Mouse (Mus musculus) gastrocnemius, adult 18-20 months (tissue): ENCODE results near the gene Gm20662. TPM values are rescaled to one million over a fixed set of nuclear protein-coding genes. Genes with fewer than 3 reads are reported as not detected.
"Not testable (repeated sequence)": the region's sequence is repeated elsewhere in the genome, so short reads cannot be mapped to it uniquely, and the experiment has no call there.

Source experiments
- DNase-seq: peaks from one replicate; pipeline ENCODE4 v3.0.0; 2021; ENCODE audit warnings: low spot score
- total RNA-seq, 2 experiments: library from RNA; stranded (reverse); gene quantifications; 2 replicates each; pipeline ENCODE4 v1.2.3; 2021

The Gm20662 gene
- total RNA-seq, 2 experiments from 2014 or later, result not detected

GRCm38 (mm10) chr9:108003531-108003890 lies 7.4 kb downstream of the Gm20662 start:
- no peak for DNase-seq

GRCm38 (mm10) chr9:108008041-108008440 lies 11.9 kb downstream of the Gm20662 start:
- DNase-seq, result no peak

GRCm38 (mm10) chr9:108010385-108010784 lies 14.2 kb downstream of the Gm20662 start:
- DNase-seq, result no peak

DNA sequence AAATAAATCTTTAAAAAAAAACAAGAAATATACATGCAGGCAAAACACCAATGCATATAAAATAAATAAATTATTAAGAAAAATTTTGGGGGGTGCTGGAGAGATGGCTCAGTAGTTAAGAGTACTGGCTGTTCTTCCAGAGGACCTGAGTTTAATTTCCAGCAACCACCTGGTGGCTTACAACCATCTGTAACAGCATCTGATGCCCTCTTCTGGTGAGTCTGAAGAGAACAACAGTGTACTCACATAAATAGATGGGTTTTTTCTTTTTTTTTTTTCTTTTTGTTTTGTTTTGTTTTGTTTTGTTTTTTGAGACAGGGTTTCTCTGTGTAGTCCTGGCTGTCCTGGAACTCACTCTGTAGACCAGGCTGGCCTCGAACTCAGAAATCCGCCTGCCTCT lies 17.4 kb downstream of the Gm20662 start:
- not testable (repeated sequence) for DNase-seq

- no peak for DNase-seq
These were observed 21.0 kb downstream of the Gm20662 start for GRCm38 (mm10) chr9:108017127-108017526.

DNA sequence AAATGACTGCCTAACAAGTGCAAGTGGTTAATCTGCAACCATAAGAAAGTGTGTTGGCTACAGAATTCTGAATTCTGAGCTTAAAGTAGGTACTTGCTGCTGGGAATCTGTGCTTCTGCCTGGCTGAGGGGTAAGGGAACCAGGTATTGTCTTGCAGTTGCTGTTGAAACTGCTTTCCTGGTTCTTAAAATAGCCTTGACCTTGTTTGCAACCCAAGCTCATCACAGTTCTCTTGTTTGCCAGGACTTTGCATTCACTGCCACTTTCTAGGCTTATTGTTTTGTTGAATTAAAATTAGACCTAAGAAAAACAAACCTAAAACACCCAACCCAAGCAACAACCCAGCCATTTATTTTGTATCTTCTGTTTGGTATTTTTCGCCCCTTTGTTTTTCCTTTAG lies 24.6 kb downstream of the Gm20662 start:
- no peak for DNase-seq

- DNase-seq, result no peak
These were observed 27.1 kb downstream of the Gm20662 start for GRCm38 (mm10) chr9:108023216-108023615.

GRCm38 (mm10) chr9:108026584-108026983 lies 30.4 kb downstream of the Gm20662 start:
- no peak for DNase-seq

DNA sequence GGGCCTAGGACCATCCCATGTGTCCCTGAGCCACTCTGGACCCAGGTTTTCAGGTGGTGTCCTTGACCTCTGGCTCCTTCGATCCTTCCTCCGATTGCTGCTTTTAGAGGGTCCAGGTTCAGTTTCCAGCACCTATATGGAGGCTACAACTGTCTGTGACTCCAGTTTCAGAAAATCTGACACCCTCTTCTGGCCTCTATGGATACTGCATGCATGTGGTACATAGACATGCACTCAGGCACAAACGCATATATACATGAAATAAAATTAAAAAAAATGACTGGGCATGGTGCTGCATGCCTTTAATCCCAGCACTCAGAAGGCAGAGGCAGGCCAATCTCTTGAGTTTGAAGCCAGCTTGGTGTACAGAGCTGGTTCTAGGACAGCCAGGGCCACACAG lies 31.7 kb downstream of the Gm20662 start:
- no peak for DNase-seq

GRCm38 (mm10) chr9:108032126-108032525 lies 36.0 kb downstream of the Gm20662 start:
- DNase-seq, result no peak

- no peak for DNase-seq
These were observed 39.4 kb downstream of the Gm20662 start for GRCm38 (mm10) chr9:108035331-108036156.

GRCm38 (mm10) chr9:108044751-108045492 lies 48.8 kb downstream of the Gm20662 start:
- DNase-seq, result no peak

DNA sequence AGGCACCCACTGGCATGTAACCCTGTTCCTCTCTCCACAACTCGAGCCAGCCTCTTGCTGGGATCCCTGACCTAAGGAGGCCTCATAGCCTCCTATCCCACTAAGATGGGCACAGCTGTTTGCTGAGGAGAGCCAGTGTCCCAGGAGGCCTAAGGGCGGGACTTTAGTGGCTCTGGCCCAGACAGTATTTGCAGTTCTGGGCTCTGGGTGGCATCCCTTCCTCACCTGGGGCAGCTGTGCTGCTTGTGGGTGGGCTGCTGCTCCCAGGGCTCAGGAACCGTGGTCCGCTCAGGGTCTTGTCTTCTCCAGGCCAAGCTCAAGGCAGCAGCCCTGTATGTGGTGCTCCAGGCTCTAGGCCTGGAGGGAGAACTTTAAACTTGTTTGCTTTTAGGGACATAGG lies 50.4 kb downstream of the Gm20662 start:
- no peak for DNase-seq

GRCm38 (mm10) chr9:108047601-108048565 lies 51.7 kb downstream of the Gm20662 start:
- no peak for DNase-seq

DNA sequence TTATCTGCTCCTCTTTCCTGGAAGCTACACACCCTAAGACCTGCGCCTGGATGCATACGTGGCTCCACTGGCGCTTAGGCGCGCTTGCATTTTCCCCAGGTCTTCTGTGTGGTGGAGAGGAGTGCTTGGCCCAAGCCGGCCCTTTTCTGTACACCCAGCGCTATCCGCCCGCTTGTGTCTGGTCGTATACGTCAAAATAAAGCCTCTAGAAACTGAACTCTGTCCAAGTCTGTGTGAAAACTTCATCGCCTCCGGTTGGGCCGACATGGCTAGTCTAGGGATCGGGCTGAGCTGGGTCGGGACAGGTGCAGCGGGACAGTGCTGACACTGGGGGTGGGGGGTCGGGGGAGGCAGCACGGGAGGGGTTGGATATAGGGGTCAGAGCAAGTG lies 52.4 kb downstream of the Gm20662 start:
- DNase-seq, result no peak

GRCm38 (mm10) chr9:108049016-108049455 lies 52.9 kb downstream of the Gm20662 start, which contains the start of gene Gmppb:
Gene Gmppb, plus strand, starts transcription at chr9:108049242.
- peak; percentile 96 for DNase-seq

DNA sequence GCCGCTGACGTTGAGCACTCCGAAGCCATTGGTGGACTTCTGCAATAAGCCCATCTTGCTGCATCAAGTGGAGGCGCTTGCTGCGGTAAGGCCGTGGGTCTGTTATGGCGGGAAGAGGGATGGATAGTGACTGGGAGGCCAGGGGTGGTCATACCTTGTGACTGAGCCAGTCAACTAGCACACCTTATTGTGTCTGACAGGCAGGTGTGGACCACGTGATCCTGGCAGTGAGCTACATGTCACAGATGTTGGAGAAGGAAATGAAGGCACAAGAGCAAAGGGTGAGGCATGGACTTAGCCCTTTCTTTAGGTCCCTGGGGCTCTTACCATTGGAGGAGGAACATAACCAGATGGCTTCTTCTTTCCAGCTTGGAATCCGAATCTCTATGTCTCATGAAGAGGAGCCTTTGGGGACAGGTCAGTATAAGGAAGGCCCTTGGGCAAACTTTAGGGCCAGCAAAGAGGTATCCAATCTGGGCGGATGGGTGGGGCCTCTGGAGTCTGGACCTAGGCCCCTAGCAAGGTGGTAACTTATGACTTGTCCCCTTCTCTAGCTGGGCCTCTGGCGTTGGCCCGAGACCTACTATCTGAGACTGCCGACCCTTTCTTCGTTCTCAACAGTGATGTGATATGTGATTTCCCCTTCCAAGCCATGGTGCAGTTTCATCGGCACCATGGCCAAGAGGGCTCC lies 53.6 kb downstream of the Gm20662 start:
- DNase-seq, result no peak

GRCm38 (mm10) chr9:108051184-108051930 lies 55.2 kb downstream of the Gm20662 start:
- no peak for DNase-seq

- no peak for DNase-seq
These were observed 55.7 kb downstream of the Gm20662 start for GRCm38 (mm10) chr9:108051931-108052220.

- no peak for DNase-seq
These were observed 56.3 kb downstream of the Gm20662 start for GRCm38 (mm10) chr9:108052411-108052810.
